Mouse (Mus musculus) limb, embryonic 14.5 days (tissue): Measurements from ENCODE around the gene 1700067K01Rik. TPM values are rescaled to one million over a fixed set of nuclear protein-coding genes. Genes with fewer than 3 reads are reported as not detected.

Experiments
- ATAC-seq: fragments of 200-750 bp; cut with Nextera tagmentation; 2 replicates; pipeline ENCODE4 v1.8.0; 2017; ENCODE audit warnings: low read depth, moderate number of reproducible peaks, moderate TSS enrichment; ENCODE audit not compliant: low FRiP score
- DNase-seq: peaks from one replicate; pipeline ENCODE4 v3.0.0-alpha.2; 2015; ENCODE audit warnings: low spot score
- H3K27ac ChIP-seq: fragments of 300-500 bp; sonication (generic); replicated peaks from 2 replicates; pipeline ENCODE4 v1.5.1; 2014; ENCODE audit warnings: low read depth, mild to moderate bottlenecking, low read length, moderate library complexity, mixed read lengths
- H3K27me3 ChIP-seq: fragments of 300-500 bp; sonication (generic); 2 replicates; pipeline ENCODE4 v1.6.1; 2014; ENCODE audit warnings: low read length, mixed read lengths; ENCODE audit not compliant: control insufficient read depth, insufficient read depth
- H3K36me3 ChIP-seq: fragments of 300-500 bp; sonication (generic); 2 replicates; pipeline ENCODE4 v1.6.1; 2014; ENCODE audit warnings: mild to moderate bottlenecking, low read length, moderate library complexity, mixed read lengths; ENCODE audit not compliant: control insufficient read depth, insufficient read depth
- H3K4me1 ChIP-seq: fragments of 300-500 bp; sonication (generic); 2 replicates; pipeline ENCODE4 v1.6.1; 2014; ENCODE audit warnings: antibody characterized with exemption, low read length, mixed read lengths; ENCODE audit not compliant: control insufficient read depth, insufficient read depth
- H3K4me2 ChIP-seq: fragments of 300-500 bp; sonication (generic); replicated peaks from 2 replicates; pipeline ENCODE4 v1.6.1; 2014; ENCODE audit warnings: low read depth, mild to moderate bottlenecking, low read length, moderate library complexity; ENCODE audit not compliant: severe bottlenecking
- H3K4me3 ChIP-seq: fragments of 300-500 bp; sonication (generic); replicated peaks from 2 replicates; pipeline ENCODE4 v1.5.1; 2014; ENCODE audit warnings: low read length
- H3K9ac ChIP-seq: fragments of 300-500 bp; sonication (generic); 2 replicates; pipeline ENCODE4 v1.6.1; 2014; ENCODE audit warnings: mild to moderate bottlenecking, low read depth, low read length, moderate library complexity; ENCODE audit not compliant: severe bottlenecking
- H3K9me3 ChIP-seq: fragments of 300-500 bp; sonication (generic); 2 replicates; pipeline ENCODE4 v1.6.1; 2016; ENCODE audit warnings: low read length; ENCODE audit not compliant: control insufficient read depth
- POLR2A ChIP-seq: fragments of 200-500 bp; IDR thresholded peaks from 2 replicates; pipeline ENCODE4 v1.8.0; 2012; ENCODE audit warnings: inconsistent platforms, mild to moderate bottlenecking, moderate library complexity, borderline replicate concordance; ENCODE audit not compliant: insufficient read depth, insufficient read length; ENCODE audit errors: extremely low read depth
- WGBS: fragments of 180-500 bp; shearing (Covaris S2); extraction: QIAGEN DNeasy Blood & Tissue Kit; methylation state at CpG from one replicate; pipeline ENCODE4 v1.1.7; 2014; 5-methylcytosine and 5-hydroxymethylcytosine counted together
- polyA plus RNA-seq, 2 experiments: library from polyadenylated mRNA; depleted of rRNA in 1 of 2; stranded (reverse) in 1 of 2; unstranded in 1 of 2; fragments of >200 nt; fragmentation: Nextera tagmentation in 1 of 2; extraction: Ambion mirVana in 1 of 2; gene quantifications; 2 replicates each; pipeline versions ENCODE4 v1.2.1 to v1.2.3; 2012 to 2014

1700067K01Rik gene
- polyA plus RNA-seq, 2 experiments, result 0.72 to 2.3 TPM

GRCm38 (mm10) chr8:84038015-84038414, 36.7 kb downstream of the 1700067K01Rik start:
- Histone ChIP-seq H3K4me2 (no peak overlapping the region), H3K4me3 (no peak overlapping the region), H3K27me3 (peaks cover 23% of the 10 kb centered on the region), H3K36me3 (no peaks in the 10 kb centered on the region), H3K4me1 (peaks cover 8% of the 10 kb centered on the region; the same call in 1 of the 2 replicates), H3K9ac (no peak overlapping the region), H3K9me3 (no peaks in the 10 kb centered on the region), H3K27ac (no peak overlapping the region)
- DNase-seq, result no peak
- no peak for TF ChIP-seq POLR2A
- ATAC-seq, result no peak
- WGBS, result 67% methylated on average over 5 of the region's 5 CpGs

GRCm38 (mm10) chr8:84039050-84039449, 37.7 kb downstream of the 1700067K01Rik start:
- H3K4me1 ChIP-seq, result peaks cover 8% of the 10 kb centered on the region; the same call in 1 of the 2 replicates
- H3K9ac ChIP-seq, result no peak overlapping the region
- no peak overlapping the region for H3K4me2 ChIP-seq
- ATAC-seq, result peak; percentile 31; the same call in 1 of the 2 replicates
- peak; percentile 93 for DNase-seq
- no peak overlapping the region for H3K4me3 ChIP-seq
- no peak for TF ChIP-seq POLR2A
- H3K9me3 ChIP-seq, result no peaks in the 10 kb centered on the region
- H3K27ac ChIP-seq, result no peak overlapping the region
- WGBS, result 5% methylated on average over 5 of the region's 5 CpGs
- no peaks in the 10 kb centered on the region for H3K36me3 ChIP-seq
- peaks cover 33% of the 10 kb centered on the region for H3K27me3 ChIP-seq

- no peak for TF ChIP-seq POLR2A
- Histone ChIP-seq H3K4me1 (peaks cover 8% of the 10 kb centered on the region; the same call in 1 of the 2 replicates), H3K27me3 (peaks cover 48% of the 10 kb centered on the region), H3K27ac (no peak within 1 kb of the TSS), H3K36me3 (no peaks in the 10 kb centered on the region), H3K4me3 (peak within 1 kb of the TSS; percentile 32), H3K9me3 (no peaks in the 10 kb centered on the region), H3K9ac (peak within 1 kb of the TSS; percentile 38), H3K4me2 (peak within 1 kb of the TSS; percentile 54)
- DNase-seq (peak; percentile 64), ATAC-seq (peak; percentile 59; the same call in 1 of the 2 replicates)
- WGBS, result 5% methylated on average over 35 of the region's 40 CpGs
These were observed 41.0 kb downstream of the 1700067K01Rik start, which contains the start of gene Il27ra for GRCm38 (mm10) chr8:84042066-84042947. TSS of gene Il27ra (minus strand) at chr8:84042589.

GRCm38 (mm10) chr8:84042948-84043342, 41.6 kb downstream of the 1700067K01Rik start:
- Histone ChIP-seq H3K9me3 (no peaks in the 10 kb centered on the region), H3K9ac (no peak overlapping the region), H3K4me3 (no peak overlapping the region), H3K36me3 (no peaks in the 10 kb centered on the region), H3K27ac (no peak overlapping the region), H3K4me1 (peaks cover 8% of the 10 kb centered on the region), H3K27me3 (peaks cover 48% of the 10 kb centered on the region), H3K4me2 (peak overlapping the region; percentile 54; the same call in 1 of the 2 replicates)
- no peak for DNase-seq
- 25% methylated on average over 12 of the region's 12 CpGs for WGBS
- no peak for TF ChIP-seq POLR2A
- ATAC-seq, result no peak

- peaks cover 48% of the 10 kb centered on the region for H3K27me3 ChIP-seq
- H3K4me1 ChIP-seq, result peaks cover 8% of the 10 kb centered on the region
- no peaks in the 10 kb centered on the region for H3K36me3 ChIP-seq
- DNase-seq, result no peak
- no peak overlapping the region for H3K4me3 ChIP-seq
- no peaks in the 10 kb centered on the region for H3K9me3 ChIP-seq
- no peak overlapping the region for H3K27ac ChIP-seq
- ATAC-seq, result no peak
- TF ChIP-seq POLR2A, result no peak
- no peak overlapping the region for H3K9ac ChIP-seq
- no peak overlapping the region for H3K4me2 ChIP-seq
- WGBS, result 5% methylated on average over 7 of the region's 7 CpGs
These were observed 42.8 kb downstream of the 1700067K01Rik start for GRCm38 (mm10) chr8:84044103-84044502.
